Mouse (Mus musculus) heart, embryonic 11.5 days (tissue): ENCODE measurements around the gene Caln1. TPM values are rescaled to one million over a fixed set of nuclear protein-coding genes. Genes with fewer than 3 reads are reported as not detected.

Experiments
- ATAC-seq: fragments of 200-750 bp; cut with Nextera tagmentation; replicated peaks from 2 replicates; pipeline ENCODE4 v1.8.0; 2017; ENCODE audit warnings: moderate library complexity; ENCODE audit not compliant: insufficient number of reproducible peaks, low FRiP score, low TSS enrichment
- H3K27ac ChIP-seq: fragments of 300-500 bp; sonication (generic); 2 replicates; pipeline ENCODE4 v1.5.1; 2014; ENCODE audit warnings: mild to moderate bottlenecking, low read depth, low read length
- H3K27me3 ChIP-seq: fragments of 300-500 bp; sonication (generic); 2 replicates; pipeline ENCODE4 v1.6.1; 2014; ENCODE audit warnings: mild to moderate bottlenecking, low read length, mixed read lengths; ENCODE audit not compliant: control insufficient read depth, insufficient read depth
- H3K36me3 ChIP-seq: fragments of 300-500 bp; sonication (generic); 2 replicates; pipeline ENCODE4 v1.6.1; 2014; ENCODE audit warnings: mild to moderate bottlenecking, low read length, moderate library complexity, mixed read lengths; ENCODE audit not compliant: control insufficient read depth, insufficient read depth
- H3K4me1 ChIP-seq: fragments of 300-500 bp; sonication (generic); 2 replicates; pipeline ENCODE4 v1.6.1; 2014; ENCODE audit warnings: low read length; ENCODE audit not compliant: control insufficient read depth, insufficient read depth
- H3K4me2 ChIP-seq: fragments of 300-500 bp; sonication (generic); 2 replicates; pipeline ENCODE4 v1.6.1; 2014; ENCODE audit warnings: mild to moderate bottlenecking, moderate library complexity
- H3K4me3 ChIP-seq: fragments of 300-500 bp; sonication (generic); 2 replicates; pipeline ENCODE4 v1.5.1; 2014; ENCODE audit warnings: low read depth, low read length
- H3K9ac ChIP-seq: fragments of 300-500 bp; sonication (generic); 2 replicates; pipeline ENCODE4 v1.6.1; 2014; ENCODE audit warnings: mild to moderate bottlenecking, low read depth, low read length, moderate library complexity
- H3K9me3 ChIP-seq: fragments of 300-500 bp; sonication (generic); replicated peaks from 2 replicates; pipeline ENCODE4 v1.6.1; 2016; ENCODE audit warnings: low read length; ENCODE audit not compliant: control insufficient read depth
- WGBS: fragments of 180-500 bp; shearing (Covaris S2); extraction: QIAGEN DNeasy Blood & Tissue Kit; methylation state at CpG from one replicate; pipeline ENCODE4 v1.1.7; 2014; ENCODE audit not compliant: insufficient replicate concordance; 5-methylcytosine and 5-hydroxymethylcytosine counted together
- polyA plus RNA-seq: library from polyadenylated mRNA; unstranded; fragments of >200 nt; fragmentation: Nextera tagmentation; extraction: Ambion mirVana; gene quantifications from 2 replicates; pipeline ENCODE4 v1.2.1, GENCODE M21; 2014

The Caln1 gene
- polyA plus RNA-seq, 1 experiment from 2014 or later = 0.11 TPM

- 61% methylated on average over 4 of the region's 4 CpGs for WGBS
- Histone ChIP-seq H3K4me2 (no peak overlapping the region), H3K27ac (no peak overlapping the region), H3K9ac (no peak overlapping the region), H3K36me3 (no peaks in the 10 kb centered on the region), H3K4me3 (no peak overlapping the region), H3K4me1 (no peaks in the 10 kb centered on the region), H3K27me3 (no peaks in the 10 kb centered on the region), H3K9me3 (no peaks in the 10 kb centered on the region)
- no peak for ATAC-seq
These were observed 450.9 kb downstream of the Caln1 start for GRCm38 (mm10) chr5:130820021-130820648.

DNA sequence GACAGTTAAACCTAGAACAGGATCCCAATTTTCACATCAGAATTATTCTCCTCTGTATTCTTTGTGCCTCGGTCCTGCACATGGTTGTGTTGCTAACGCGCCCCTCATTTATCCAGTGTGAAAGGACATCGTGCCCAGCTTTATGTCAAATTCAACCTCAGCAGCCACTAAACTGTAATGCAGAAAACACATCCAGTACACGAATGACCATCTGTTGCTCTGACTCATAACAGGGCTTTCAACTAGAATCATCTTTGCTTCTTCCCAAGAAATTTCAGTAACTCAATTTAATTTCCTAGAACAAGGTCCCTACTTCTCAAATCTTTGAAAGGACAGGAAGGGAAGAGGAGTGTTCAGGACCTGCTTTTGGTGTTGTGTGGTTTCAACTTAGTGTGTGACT is 451.4 kb downstream of the Caln1 start:
- Histone ChIP-seq H3K36me3 (no peaks in the 10 kb centered on the region), H3K9ac (no peak overlapping the region), H3K4me1 (no peaks in the 10 kb centered on the region), H3K27ac (no peak overlapping the region), H3K4me2 (no peak overlapping the region), H3K9me3 (no peaks in the 10 kb centered on the region), H3K4me3 (no peak overlapping the region), H3K27me3 (no peaks in the 10 kb centered on the region)
- ATAC-seq = no peak
- WGBS = 83% methylated on average over 5 of the region's 5 CpGs

GRCm38 (mm10) chr5:130825797-130826196 is 456.5 kb downstream of the Caln1 start:
- Histone ChIP-seq H3K4me3 (no peak overlapping the region), H3K4me1 (no peaks in the 10 kb centered on the region), H3K27me3 (no peaks in the 10 kb centered on the region), H3K4me2 (no peak overlapping the region), H3K36me3 (no peaks in the 10 kb centered on the region), H3K9ac (no peak overlapping the region), H3K9me3 (no peaks in the 10 kb centered on the region), H3K27ac (no peak overlapping the region)
- no peak for ATAC-seq
- 59% methylated on average over 2 of the region's 2 CpGs for WGBS

DNA sequence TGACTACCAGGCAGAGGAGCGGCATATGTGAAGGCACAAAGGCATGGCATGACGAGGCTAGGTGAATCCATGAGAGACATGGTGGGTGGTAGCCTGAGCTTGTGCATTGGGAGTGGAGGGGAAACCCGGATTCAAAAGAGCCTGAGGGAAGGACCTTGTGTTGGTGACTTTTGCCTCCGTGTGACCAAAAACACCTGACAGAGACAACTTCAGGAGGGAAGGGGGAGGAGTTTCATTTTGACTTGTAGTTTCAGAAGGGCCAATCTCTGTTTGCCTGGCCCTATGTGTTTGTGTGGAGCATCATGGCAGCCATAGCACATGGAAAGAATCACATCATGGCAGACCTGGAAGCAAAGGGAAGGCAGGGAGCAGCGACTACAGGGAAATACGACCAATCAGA is 479.3 kb downstream of the Caln1 start:
- Histone ChIP-seq H3K4me1 (peaks cover 2% of the 10 kb centered on the region; the same call in 1 of the 2 replicates), H3K4me3 (no peak overlapping the region), H3K27ac (no peak overlapping the region), H3K9ac (no peak overlapping the region), H3K4me2 (no peak overlapping the region), H3K36me3 (no peaks in the 10 kb centered on the region), H3K27me3 (no peaks in the 10 kb centered on the region), H3K9me3 (no peaks in the 10 kb centered on the region)
- 83% methylated on average over 6 of the region's 6 CpGs for WGBS
- ATAC-seq = no peak

DNA sequence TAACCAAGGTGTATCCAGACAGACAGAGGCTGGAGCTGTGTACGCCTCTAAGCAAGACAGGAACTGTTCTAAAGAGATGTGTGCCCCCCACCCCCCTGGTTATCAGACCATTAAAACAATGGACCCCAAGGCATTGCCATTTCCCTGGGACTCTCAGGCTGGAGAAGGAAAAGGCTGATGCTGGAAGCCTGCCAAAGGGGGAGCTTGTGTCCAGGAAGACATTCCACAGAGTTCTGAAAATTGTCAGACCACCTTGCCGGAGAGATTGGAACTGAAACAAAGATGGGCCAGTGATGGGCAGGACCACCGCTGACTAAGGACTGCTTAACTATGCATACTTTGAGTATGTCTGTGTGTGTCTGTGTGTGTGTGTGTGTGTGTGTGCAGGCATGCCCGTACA is 480.4 kb downstream of the Caln1 start:
- no peak overlapping the region for H3K9ac ChIP-seq
- 60% methylated on average over 4 of the region's 4 CpGs for WGBS
- no peaks in the 10 kb centered on the region for H3K27me3 ChIP-seq
- ATAC-seq = no peak
- H3K27ac ChIP-seq = no peak overlapping the region
- H3K4me1 ChIP-seq = peaks cover 2% of the 10 kb centered on the region; the same call in 1 of the 2 replicates
- no peaks in the 10 kb centered on the region for H3K36me3 ChIP-seq
- no peak overlapping the region for H3K4me2 ChIP-seq
- H3K4me3 ChIP-seq = no peak overlapping the region
- no peaks in the 10 kb centered on the region for H3K9me3 ChIP-seq

- ATAC-seq = no peak
- H3K4me3 ChIP-seq = peak overlapping the region; percentile 34
- H3K27me3 ChIP-seq = no peaks in the 10 kb centered on the region
These were observed 482.9 kb downstream of the Caln1 start for GRCm38 (mm10) chr5:130852182-130852581.

GRCm38 (mm10) chr5:130853371-130853770 is 484.1 kb downstream of the Caln1 start:
- ATAC-seq = no peak
- Histone ChIP-seq H3K36me3 (no peaks in the 10 kb centered on the region), H3K4me3 (no peak overlapping the region), H3K27ac (no peak overlapping the region), H3K27me3 (no peaks in the 10 kb centered on the region), H3K9ac (no peak overlapping the region), H3K4me1 (peaks cover 2% of the 10 kb centered on the region; the same call in 1 of the 2 replicates), H3K9me3 (no peaks in the 10 kb centered on the region), H3K4me2 (no peak overlapping the region)
- WGBS = 2% methylated on average over 10 of the region's 10 CpGs

More at GRCm38 (mm10) chr5:130852182-130852581, 482.9 kb downstream of the Caln1 start:
- Histone ChIP-seq H3K4me2 (peak overlapping the region; percentile 59), H3K9me3 (no peaks in the 10 kb centered on the region), H3K27ac (no peak overlapping the region), H3K36me3 (no peaks in the 10 kb centered on the region), H3K9ac (peak overlapping the region; percentile 67), H3K4me1 (peaks cover 2% of the 10 kb centered on the region; the same call in 1 of the 2 replicates)
- 7% methylated on average over 10 of the region's 11 CpGs for WGBS

GRCm38 (mm10) chr5:130854430-130854829 is 485.2 kb downstream of the Caln1 start:
- no peak overlapping the region for H3K4me2 ChIP-seq
- WGBS = 70% methylated on average over 7 of the region's 7 CpGs
- no peak for ATAC-seq
- no peaks in the 10 kb centered on the region for H3K27me3 ChIP-seq
- H3K4me3 ChIP-seq = no peak overlapping the region
- H3K9me3 ChIP-seq = no peaks in the 10 kb centered on the region
- H3K27ac ChIP-seq = no peak overlapping the region
- H3K36me3 ChIP-seq = no peaks in the 10 kb centered on the region
- no peak overlapping the region for H3K9ac ChIP-seq
- peaks cover 2% of the 10 kb centered on the region; the same call in 1 of the 2 replicates for H3K4me1 ChIP-seq

- H3K36me3 ChIP-seq = no peaks in the 10 kb centered on the region
- 21% methylated on average over 8 of the region's 8 CpGs for WGBS
- H3K9me3 ChIP-seq = no peaks in the 10 kb centered on the region
- H3K27ac ChIP-seq = no peak overlapping the region
- H3K4me2 ChIP-seq = no peak overlapping the region
- ATAC-seq = no peak
- H3K27me3 ChIP-seq = no peaks in the 10 kb centered on the region
- H3K9ac ChIP-seq = no peak overlapping the region
- H3K4me3 ChIP-seq = no peak overlapping the region
- H3K4me1 ChIP-seq = no peaks in the 10 kb centered on the region
These were observed 488.9 kb downstream of the Caln1 start for GRCm38 (mm10) chr5:130858148-130858547.
